ENCODE assay signal across 8 mouse cellular contexts in the genomic region with DNA sequence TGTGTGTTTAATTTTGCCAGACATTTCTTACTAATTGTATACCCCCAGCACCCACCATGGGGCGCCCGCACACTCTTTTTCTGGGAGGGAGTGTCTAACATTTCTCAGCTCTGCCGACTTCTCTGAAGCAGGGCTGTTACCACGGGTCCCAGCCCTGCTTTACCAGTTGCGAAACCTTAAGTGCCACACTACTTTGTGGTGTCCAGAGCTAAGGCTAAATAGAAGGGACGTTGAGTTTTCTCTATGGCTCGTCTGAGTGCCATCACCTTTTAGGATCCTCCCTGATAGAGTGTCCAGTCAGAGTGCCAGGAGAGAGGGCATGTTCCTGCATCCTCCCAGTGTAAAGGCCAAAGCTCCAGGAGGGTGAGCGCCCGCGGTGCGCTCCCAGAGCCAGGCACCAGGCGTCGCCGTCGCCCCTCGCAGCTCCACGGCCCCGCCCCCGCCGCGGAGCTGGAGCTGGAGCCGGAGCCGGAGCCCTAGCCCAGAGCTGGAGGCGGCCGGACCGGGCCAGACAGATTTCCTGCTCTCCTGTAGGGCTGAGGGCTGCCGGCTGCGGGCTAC. TPM values are rescaled to one million over a fixed set of nuclear protein-coding genes. Genes with fewer than 3 reads are reported as not detected.
DNase-seq lines count a peak whose midpoint lies in the region; ATAC-seq and TF ChIP-seq lines count a peak whose summit lies in the region.

Gene Ptpre (plus strand): TSS at position 141 of the 561 bp plus-strand sequence.

- peak within 1 kb of the TSS; percentile 100 for H3K4me3 ChIP-seq in G1E (ENCODE audit: low read depth, low read length)
- peak within 1 kb of the TSS; percentile 78 for H3K4me3 ChIP-seq in cerebellum, adult 2 months (replicated peaks; ENCODE audit: insufficient read depth, low read depth, low read length)
- peak within 1 kb of the TSS; percentile 69 for H3K4me3 ChIP-seq in forebrain, postnatal 0 days (ENCODE audit: low read depth, low read length)
- H3K4me3 ChIP-seq in layer of hippocampus, adult 2 months: peak within 1 kb of the TSS; percentile 72
- H3K4me3 ChIP-seq in lung, adult 2 months (replicated peaks; ENCODE audit: extremely low read depth, low read depth, low read length): peak within 1 kb of the TSS; percentile 60
- H3K4me3 ChIP-seq in neural tube, embryonic 15.5 days (replicated peaks): peak within 1 kb of the TSS; percentile 80

- H3K4me2 ChIP-seq in forebrain, postnatal 0 days (ENCODE audit: low read depth): peak within 1 kb of the TSS; percentile 88
- peak within 1 kb of the TSS; percentile 91 for H3K4me2 ChIP-seq in neural tube, embryonic 15.5 days

- peaks cover 70% of the 10 kb centered on the region for H3K4me1 ChIP-seq in G1E (ENCODE audit: insufficient read depth, low read depth, low read length)
- H3K4me1 ChIP-seq in cerebellum, adult 2 months (ENCODE audit: control insufficient read depth, insufficient read depth, low read length): peaks cover 16% of the 10 kb centered on the region
- no peaks in the 10 kb centered on the region for H3K4me1 ChIP-seq in forebrain, postnatal 0 days (ENCODE audit: insufficient read depth)
- no peaks in the 10 kb centered on the region; the same call in 1 of the 2 replicates for H3K4me1 ChIP-seq in lung, adult 2 months (ENCODE audit: control insufficient read depth, insufficient read depth, low read length)
- peaks cover 20% of the 10 kb centered on the region for H3K4me1 ChIP-seq in neural tube, embryonic 15.5 days

- peaks cover 43% of the 10 kb centered on the region for H3K36me3 ChIP-seq in G1E (replicated peaks)
- no peaks in the 10 kb centered on the region for H3K36me3 ChIP-seq in forebrain, postnatal 0 days (ENCODE audit: insufficient read depth)
- no peaks in the 10 kb centered on the region for H3K36me3 ChIP-seq in neural tube, embryonic 15.5 days

- TF ChIP-seq CTCF in G1E (IDR thresholded peaks at IDR 0.05; ENCODE audit: low read depth, low read length): peak; percentile 46
- TF ChIP-seq CTCF in cerebellum, adult 2 months (IDR thresholded peaks at IDR 0.05; ENCODE audit: borderline replicate concordance, insufficient read depth, low read depth, low read length): peak; percentile 72
- TF ChIP-seq CTCF in forebrain, postnatal 0 days (IDR thresholded peaks at IDR 0.05; ENCODE audit: low read depth): peak; percentile 87
- TF ChIP-seq CTCF in layer of hippocampus, adult 2 months (conservative IDR thresholded peaks at IDR 0.05): peak; percentile 89
- peak; percentile 62 for TF ChIP-seq CTCF in lung, adult 2 months (IDR thresholded peaks at IDR 0.05; ENCODE audit: insufficient read depth, low read length)

- no peaks in the 10 kb centered on the region for H3K9me3 ChIP-seq in G1E (replicated peaks)
- H3K9me3 ChIP-seq in forebrain, postnatal 0 days (ENCODE audit: low read length): no peaks in the 10 kb centered on the region
- H3K9me3 ChIP-seq in neural tube, embryonic 15.5 days (replicated peaks): no peaks in the 10 kb centered on the region

- whole genome bisulfite sequencing in cerebellum, adult 2 months: 2% methylated on average over 28 of the region's 28 CpGs
- 4% methylated on average over 28 of the region's 28 CpGs for WGBS in forebrain, postnatal 0 days
- 3% methylated on average over 28 of the region's 28 CpGs for WGBS in lung, adult 2 months
- 4% methylated on average over 28 of the region's 28 CpGs for WGBS in neural tube, embryonic 15.5 days

- no peak for TF ChIP-seq POLR2A in cerebellum, adult 2 months (IDR thresholded peaks at IDR 0.05; ENCODE audit: borderline replicate concordance, insufficient read depth, low read length)
- no peak for TF ChIP-seq POLR2A in lung, adult 2 months (IDR thresholded peaks at IDR 0.05; ENCODE audit: borderline replicate concordance, extremely low read depth, low read depth, low read length)

- no peaks in the 10 kb centered on the region for H3K27me3 ChIP-seq in G1E (ENCODE audit: insufficient read depth, low read length)
- H3K27me3 ChIP-seq in cerebellum, adult 2 months (ENCODE audit: control insufficient read depth, insufficient read depth, low read length): no peaks in the 10 kb centered on the region
- H3K27me3 ChIP-seq in forebrain, postnatal 0 days (ENCODE audit: insufficient read depth, low read length): no peaks in the 10 kb centered on the region; the same call in 1 of the 2 replicates
- H3K27me3 ChIP-seq in neural tube, embryonic 15.5 days (replicated peaks): peaks cover 7% of the 10 kb centered on the region; the same call in 1 of the 2 replicates

- peak within 1 kb of the TSS; percentile 75 for H3K9ac ChIP-seq in forebrain, postnatal 0 days
- peak within 1 kb of the TSS; percentile 86 for H3K9ac ChIP-seq in neural tube, embryonic 15.5 days (replicated peaks)

- peak within 1 kb of the TSS; percentile 49 for H3K27ac ChIP-seq in cerebellum, adult 2 months (ENCODE audit: insufficient read depth, low read length)
- peak within 1 kb of the TSS; percentile 74 for H3K27ac ChIP-seq in forebrain, postnatal 0 days (ENCODE audit: low read depth, low read length)
- peak within 1 kb of the TSS; percentile 92 for H3K27ac ChIP-seq in layer of hippocampus, adult 2 months
- peak within 1 kb of the TSS; percentile 92 for H3K27ac ChIP-seq in neural tube, embryonic 15.5 days (replicated peaks)

- intact Hi-C loops in heart, postnatal 36 days (cut with DNase I): loop anchor here (1.0 to 5.0 kb wide), 4 partner anchors 79 to 200 kb away; no protein-coding TSS in a partner anchor

- peak; percentile 86 for DNase-seq in G1E (ENCODE audit: low spot score)
- peak; percentile 89 to 92 for DNase-seq in cerebellum, adult 2 months
- peak; percentile 93 for DNase-seq in forebrain, postnatal 0 days
- peak; percentile 88 to 91 for DNase-seq in heart, postnatal 36 days
- peak; percentile 86 to 93 for DNase-seq in layer of hippocampus, adult 2 months (ENCODE audit: low spot score in 2 of 2)
- DNase-seq in lung, adult 2 months: peak; percentile 85
- peak; percentile 94 for DNase-seq in testis, postnatal 10 days (ENCODE audit: low spot score)

- ATAC-seq in G1E (ENCODE audit: extremely low read depth, insufficient number of reproducible peaks, low FRiP score, poor library complexity, severe bottlenecking): peak; percentile 69
- peak; percentile 97 for ATAC-seq in forebrain, postnatal 0 days
- ATAC-seq in neural tube, embryonic 15.5 days (ENCODE audit: low FRiP score): peak; percentile 97

RNA-seq across cellular contexts. Expression of gene Ptpre, which starts in this region (rescaled TPM):
- total RNA-seq in G1E (2014; fragmentation: Nextera tagmentation) (154 and 161 TPM in 2 replicates), G1E (2017) (109 and 119 TPM in 2 replicates)
- polyA plus RNA-seq in G1E (2012): 30.5 and 31.4 TPM in 2 replicates
- 20.8 and 21.2 TPM in 2 replicates for polyA plus RNA-seq in cerebellum, adult 2 months (2012; rRNA removed)
- total RNA-seq in forebrain, postnatal 0 days (2014; rRNA removed): 9.6 and 10.9 TPM in 2 replicates
- 3.2 and 6.9 TPM in 2 replicates for polyA plus RNA-seq in forebrain, postnatal 0 days (2015; fragmentation: Nextera tagmentation; extraction: Ambion mirVana)
- 1 to 10 TPM; 3.0 to 3.2 TPM for total RNA-seq in heart, postnatal 36 days (2021)
- total RNA-seq in layer of hippocampus, adult 2 months (2021): 10 to 100 TPM; 50.7 to 51.4 TPM
- polyA plus RNA-seq in lung, adult 2 months (2012; rRNA removed): 17.1 and 21.4 TPM in 2 replicates
- polyA plus RNA-seq in neural tube, embryonic 15.5 days (2015; fragmentation: Nextera tagmentation; extraction: Ambion mirVana): 10.0 and 11.0 TPM in 2 replicates

Comparison
In these comparisons a context has a peak if more than half of its experiments do, and no peak if none do; other contexts are left out.
1. Peak in every context shown above with its lines: DNase-seq, ATAC-seq, H3K4me3 ChIP-seq and H3K27ac ChIP-seq.